Mouse (Mus musculus): Measurements from ENCODE around the gene Msgn1. TPM values are rescaled to one million over a fixed set of nuclear protein-coding genes. Genes with fewer than 3 reads are reported as not detected.

Gene Msgn1
- polyA plus RNA-seq, 1 experiment from 2014 or later, result not detected

- peaks cover 14% of the 10 kb centered on the region for H3K4me1 ChIP-seq
- no peaks in the 10 kb centered on the region for H3K9me3 ChIP-seq
- no peak for ATAC-seq (ENCODE audit: extremely low read depth, insufficient number of reproducible peaks, low FRiP score, low TSS enrichment)
- 48% methylated on average over 2 of the region's 2 CpGs for WGBS
- H3K4me2 ChIP-seq, result no peak overlapping the region
- no peak overlapping the region for H3K9ac ChIP-seq
- H3K36me3 ChIP-seq, result no peaks in the 10 kb centered on the region
- H3K27ac ChIP-seq (replicated peaks), result no peak overlapping the region
- no peaks in the 10 kb centered on the region for H3K27me3 ChIP-seq (replicated peaks)
- H3K4me3 ChIP-seq, result no peak overlapping the region
These were observed 10.2 kb downstream of the Msgn1 start for GRCm38 (mm10) chr12:11198551-11198950.

- 41% methylated on average over 4 of the region's 4 CpGs for WGBS
These were observed 10.7 kb downstream of the Msgn1 start for GRCm38 (mm10) chr12:11198026-11198425.

GRCm38 (mm10) chr12:11196830-11197229 lies 11.9 kb downstream of the Msgn1 start:
- Histone ChIP-seq H3K27me3 (replicated peaks) (no peaks in the 10 kb centered on the region), H3K27ac (replicated peaks) (no peak overlapping the region), H3K4me3 (no peak overlapping the region), H3K4me2 (peak overlapping the region; percentile 64), H3K4me1 (peaks cover 10% of the 10 kb centered on the region), H3K9me3 (no peaks in the 10 kb centered on the region), H3K9ac (peak overlapping the region; percentile 69), H3K36me3 (no peaks in the 10 kb centered on the region)
- WGBS, result 39% methylated on average over 5 of the region's 5 CpGs
- ATAC-seq (ENCODE audit: extremely low read depth, insufficient number of reproducible peaks, low FRiP score, low TSS enrichment), result no peak

More at GRCm38 (mm10) chr12:11198026-11198425, 10.7 kb downstream of the Msgn1 start:
- Histone ChIP-seq H3K27me3 (replicated peaks) (no peaks in the 10 kb centered on the region), H3K4me3 (no peak overlapping the region), H3K9me3 (no peaks in the 10 kb centered on the region), H3K36me3 (no peaks in the 10 kb centered on the region), H3K4me2 (no peak overlapping the region), H3K9ac (no peak overlapping the region), H3K4me1 (peaks cover 10% of the 10 kb centered on the region), H3K27ac (replicated peaks) (no peak overlapping the region)
- no peak for ATAC-seq (ENCODE audit: extremely low read depth, insufficient number of reproducible peaks, low FRiP score, low TSS enrichment)

- peak overlapping the region; percentile 64 for H3K4me2 ChIP-seq
- no peaks in the 10 kb centered on the region for H3K36me3 ChIP-seq
- H3K4me3 ChIP-seq, result peak overlapping the region; percentile 35
- peak overlapping the region; percentile 69 for H3K9ac ChIP-seq
- H3K9me3 ChIP-seq, result no peaks in the 10 kb centered on the region
- H3K27me3 ChIP-seq (replicated peaks), result no peaks in the 10 kb centered on the region
- peaks cover 10% of the 10 kb centered on the region for H3K4me1 ChIP-seq
- H3K27ac ChIP-seq (replicated peaks), result no peak overlapping the region
- ATAC-seq (ENCODE audit: extremely low read depth, insufficient number of reproducible peaks, low FRiP score, low TSS enrichment), result no peak
- WGBS, result 6% methylated on average over 18 of the region's 19 CpGs
These were observed 12.6 kb downstream of the Msgn1 start for GRCm38 (mm10) chr12:11196142-11196597.

- 86% methylated on average over 1 of the region's 1 CpGs for WGBS
- Histone ChIP-seq H3K4me3 (no peak overlapping the region), H3K4me1 (peaks cover 10% of the 10 kb centered on the region), H3K4me2 (no peak overlapping the region), H3K9ac (no peak overlapping the region), H3K27me3 (replicated peaks) (no peaks in the 10 kb centered on the region), H3K27ac (replicated peaks) (no peak overlapping the region), H3K9me3 (no peaks in the 10 kb centered on the region), H3K36me3 (no peaks in the 10 kb centered on the region)
- no peak for ATAC-seq (ENCODE audit: extremely low read depth, insufficient number of reproducible peaks, low FRiP score, low TSS enrichment)
These were observed 13.7 kb downstream of the Msgn1 start for GRCm38 (mm10) chr12:11195031-11195430.

GRCm38 (mm10) chr12:11178486-11179154 lies 30.2 kb downstream of the Msgn1 start:
- H3K4me2 ChIP-seq, result peak overlapping the region; percentile 59
- WGBS, result 24% methylated on average over 11 of the region's 11 CpGs
- peak overlapping the region; percentile 62 for H3K9ac ChIP-seq
- no peaks in the 10 kb centered on the region for H3K9me3 ChIP-seq
- H3K27me3 ChIP-seq (replicated peaks), result peaks cover 11% of the 10 kb centered on the region; the same call in 1 of the 2 replicates
- ATAC-seq (ENCODE audit: extremely low read depth, insufficient number of reproducible peaks, low FRiP score, low TSS enrichment), result no peak; the same call in 1 of the 2 replicates
- no peaks in the 10 kb centered on the region for H3K4me1 ChIP-seq
- H3K4me3 ChIP-seq, result peak overlapping the region; percentile 26
- no peaks in the 10 kb centered on the region for H3K36me3 ChIP-seq
- no peak overlapping the region for H3K27ac ChIP-seq (replicated peaks)

- ATAC-seq (ENCODE audit: extremely low read depth, insufficient number of reproducible peaks, low FRiP score, low TSS enrichment), result no peak
- Histone ChIP-seq H3K27ac (replicated peaks) (no peak overlapping the region), H3K27me3 (replicated peaks) (peaks cover 11% of the 10 kb centered on the region; the same call in 1 of the 2 replicates), H3K4me2 (peak overlapping the region; percentile 59), H3K4me3 (peak overlapping the region; percentile 26; the same call in 1 of the 2 replicates), H3K9ac (0 out of 2 replicates have a peak overlapping the region, but pooled peaks have one; percentile 62), H3K9me3 (no peaks in the 10 kb centered on the region), H3K36me3 (no peaks in the 10 kb centered on the region), H3K4me1 (no peaks in the 10 kb centered on the region)
- WGBS, result 25% methylated on average over 5 of the region's 5 CpGs
These were observed 31.1 kb downstream of the Msgn1 start for GRCm38 (mm10) chr12:11177408-11178394.

GRCm38 (mm10) chr12:11158670-11159069 lies 50.1 kb downstream of the Msgn1 start:
- Histone ChIP-seq H3K27ac (replicated peaks) (no peak overlapping the region), H3K4me1 (no peaks in the 10 kb centered on the region), H3K4me2 (no peak overlapping the region), H3K27me3 (replicated peaks) (peaks cover 2% of the 10 kb centered on the region; the same call in 1 of the 2 replicates), H3K9me3 (no peaks in the 10 kb centered on the region), H3K9ac (no peak overlapping the region), H3K4me3 (no peak overlapping the region), H3K36me3 (no peaks in the 10 kb centered on the region)
- WGBS, result 85% methylated on average over 3 of the region's 3 CpGs
- ATAC-seq (ENCODE audit: extremely low read depth, insufficient number of reproducible peaks, low FRiP score, low TSS enrichment), result no peak

Other genes with a start within 250 kb of the Msgn1 start
- 0.24 and 0.41 TPM in 2 replicates for gene Kcns3, start 57.9 kb downstream of the Msgn1 start, polyA plus RNA-seq (2015; fragmentation: Nextera tagmentation; extraction: Ambion mirVana)
- gene Gen1, start 56.8 kb upstream of the Msgn1 start, polyA plus RNA-seq (2015; fragmentation: Nextera tagmentation; extraction: Ambion mirVana), result 6.8 and 7.2 TPM in 2 replicates
- gene Smc6, start 56.9 kb upstream of the Msgn1 start, polyA plus RNA-seq (2015; fragmentation: Nextera tagmentation; extraction: Ambion mirVana), result 112 and 128 TPM in 2 replicates
- 10.4 and 10.7 TPM in 2 replicates for gene Vsnl1, start 227.6 kb upstream of the Msgn1 start, polyA plus RNA-seq (2015; fragmentation: Nextera tagmentation; extraction: Ambion mirVana)
- gene Rad51ap2, start 247.1 kb upstream of the Msgn1 start, polyA plus RNA-seq (2015; fragmentation: Nextera tagmentation; extraction: Ambion mirVana), result 0.21 and 0.28 TPM in 2 replicates